Mouse (Mus musculus) heart, postnatal 14 days (tissue): ENCODE results near the gene Pcf11. TPM values are rescaled to one million over a fixed set of nuclear protein-coding genes. Genes with fewer than 3 reads are reported as not detected.
A peak's percentile ranks its signal among the peaks of the same experiment; 100 is the strongest.

ENCODE experiments used
- DNase-seq, 2 experiments: peaks; one replicate each; pipeline ENCODE4 v3.0.0; 2021 to 2022
- intact Hi-C: fragments of 180-260 bp; cut with DNase I; formaldehyde crosslinking; loops from one replicate; pipeline ENCODE4 v1.15.1; 2025
- total RNA-seq, 2 experiments: library from RNA; stranded (reverse); gene quantifications; 2 replicates each; pipeline ENCODE4 v1.2.3; 2021

Gene Pcf11
- total RNA-seq, 2 experiments from 2014 or later, result 32.7 to 34.0 TPM

DNA sequence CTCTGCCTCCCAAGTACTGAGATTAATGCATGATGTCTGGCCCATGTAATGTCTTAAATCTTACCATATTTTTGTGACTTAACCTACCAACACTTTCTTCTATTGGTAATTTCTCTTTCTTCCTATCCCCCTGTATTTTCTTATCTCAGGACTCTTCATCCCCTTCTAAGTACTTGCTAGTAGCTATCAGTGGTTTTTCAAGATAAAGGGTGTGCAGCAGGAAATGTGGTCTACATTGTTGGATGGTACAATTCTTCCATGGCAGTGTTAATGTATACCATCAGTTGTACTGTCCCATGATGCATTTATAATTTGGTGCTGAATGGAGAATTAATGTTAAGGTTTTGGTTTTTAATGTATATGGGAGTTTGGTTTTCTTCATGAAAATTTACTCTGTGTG lies 27.4 kb downstream of the Pcf11 start:
- DNase-seq, result no peak
- intact Hi-C loops, result no loop called here

GRCm38 (mm10) chr7:92638050-92638449 lies 31.7 kb downstream of the Pcf11 start:
- DNase-seq, result no peak
- intact Hi-C loops, result loop anchor here (5.0 to 10.0 kb wide), 3 partner anchors 76 to 457 kb away; partner anchors contain the start of genes Ccdc90b and Rab30

GRCm38 (mm10) chr7:92637021-92637625 lies 32.6 kb downstream of the Pcf11 start, which contains the start of gene Ankrd42:
Gene Ankrd42 (minus strand): TSS chr7:92637142.
- intact Hi-C loops, result loop anchor here (2.0 to 10.0 kb wide), 5 partner anchors 32 to 458 kb away; partner anchors contain the start of genes Ccdc90b, Pcf11 and Rab30

GRCm38 (mm10) chr7:92636295-92637011 lies 33.3 kb downstream of the Pcf11 start:
- no peak for DNase-seq
- intact Hi-C loops, result loop anchor here (2.0 to 10.0 kb wide), 5 partner anchors 32 to 458 kb away; partner anchors contain the start of genes Ccdc90b, Pcf11 and Rab30

More at GRCm38 (mm10) chr7:92637021-92637625, 32.6 kb downstream of the Pcf11 start, which contains the start of gene Ankrd42:
- DNase-seq, result peak; percentile 91 to 95

- intact Hi-C loops, result loop anchor here (2.0 to 10.0 kb wide), 2 partner anchors 239 to 465 kb away; no protein-coding TSS in a partner anchor
- peak; percentile 7 to 26 for DNase-seq
Measured at GRCm38 (mm10) chr7:92630167-92630566, 39.6 kb downstream of the Pcf11 start.

GRCm38 (mm10) chr7:92624488-92624887 lies 45.2 kb downstream of the Pcf11 start:
- DNase-seq, result no peak
- intact Hi-C loops, result no loop called here

DNA sequence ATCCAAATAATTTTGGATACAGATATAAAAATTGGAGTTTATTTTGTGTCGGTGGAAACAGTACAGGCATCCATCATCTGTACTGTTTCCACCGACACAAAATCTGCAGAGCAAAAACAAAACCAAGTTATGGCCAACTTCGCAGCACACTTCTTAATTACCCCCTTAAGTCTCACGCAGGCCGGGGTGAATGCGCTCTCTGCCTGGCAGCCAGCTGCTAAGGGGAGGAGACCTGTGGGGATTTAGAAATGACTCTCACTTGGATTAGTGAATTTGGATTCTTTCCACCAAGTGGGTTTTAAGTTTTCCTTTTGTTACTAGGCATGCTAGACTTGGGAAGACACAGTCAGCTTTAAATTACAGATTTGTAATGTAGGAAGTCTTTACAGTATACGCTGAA lies 58.9 kb downstream of the Pcf11 start:
- DNase-seq, result no peak
- intact Hi-C loops, result no loop called here

GRCm38 (mm10) chr7:92604961-92605360 lies 64.8 kb downstream of the Pcf11 start:
- no peak for DNase-seq
- intact Hi-C loops, result no loop called here

Other genes starting within 250 kb of the Pcf11 start
- 10 to 100 TPM; 30.8 TPM for gene Ccdc90b, start 108.8 kb downstream of the Pcf11 start, total RNA-seq
- 1 to 10 TPM; 1.4 to 1.9 TPM for gene Ankrd42, start 32.8 kb downstream of the Pcf11 start, total RNA-seq
- gene Rab30, start 71.7 kb upstream of the Pcf11 start, total RNA-seq, result 10 to 100 TPM; 13.5 to 17.1 TPM
- 1 to 10 TPM in 1 of 2 experiments, under 1 TPM in 1; 0.88 to 1.1 TPM for gene Ddias, start 204.3 kb upstream of the Pcf11 start, total RNA-seq
- 10 to 100 TPM; 36.6 to 39.2 TPM for gene Prcp, start 204.5 kb upstream of the Pcf11 start, total RNA-seq